Mouse (Mus musculus) adrenal gland, postnatal 14 days (tissue): ENCODE data around the gene Gm28434. TPM values are rescaled to one million over a fixed set of nuclear protein-coding genes. Genes with fewer than 3 reads are reported as not detected.

Experiments
- DNase-seq: peaks from one replicate; pipeline ENCODE4 v3.0.0; 2021; ENCODE audit warnings: mixed read lengths
- long read RNA-seq, 2 experiments: library from polyadenylated mRNA; stranded (forward); transcript quantifications; one replicate each; pipeline ENCODE4 v2.0.0; 2021
- total RNA-seq: library from RNA; stranded (reverse); gene quantifications from 2 replicates; pipeline ENCODE4 v1.2.3, GENCODE M21; 2021

Gm28434 gene
- total RNA-seq, result not detected in 2 replicates
- long read RNA-seq, experiment 1, result 0 reads
- long read RNA-seq, experiment 2, result 0 reads

- no peak for DNase-seq
Observed at GRCm38 (mm10) chr5:87969201-87969600, at the start of gene Gm28434, which contains the start of gene 2310003L06Rik. TSS of gene Gm28434 (plus strand) at chr5:87969517. TSS of gene 2310003L06Rik (plus strand) at chr5:87969459.

GRCm38 (mm10) chr5:87925372-87925771, 43.9 kb upstream of the Gm28434 start, which contains the start of gene Csn3:
TSS of gene Csn3 (plus strand) at chr5:87925579.
- no peak for DNase-seq

- DNase-seq, result no peak
Observed at GRCm38 (mm10) chr5:87931603-87932002, 37.7 kb upstream of the Gm28434 start.

GRCm38 (mm10) chr5:87940752-87941151, 28.6 kb upstream of the Gm28434 start:
- DNase-seq, result no peak

GRCm38 (mm10) chr5:87942515-87942914, 26.8 kb upstream of the Gm28434 start:
- no peak for DNase-seq

GRCm38 (mm10) chr5:87951836-87952235, 17.5 kb upstream of the Gm28434 start:
- DNase-seq, result no peak

- DNase-seq, result no peak
Observed at GRCm38 (mm10) chr5:87979139-87979538, 9.8 kb downstream of the Gm28434 start, which contains the start of gene Cabs1. TSS of gene Cabs1 (plus strand) at chr5:87979439.

GRCm38 (mm10) chr5:87982468-87983214, 13.3 kb downstream of the Gm28434 start:
- DNase-seq, result no peak

- no peak for DNase-seq
Observed at GRCm38 (mm10) chr5:88002249-88002648, 32.9 kb downstream of the Gm28434 start, which contains the start of gene Smr3a. TSS of gene Smr3a (plus strand) at chr5:88002549.

GRCm38 (mm10) chr5:88005241-88005640, 35.9 kb downstream of the Gm28434 start:
- no peak for DNase-seq

Other genes starting within 250 kb of the Gm28434 start
- not detected in 2 replicates for gene Csn1s2a, start 194.9 kb upstream of the Gm28434 start, total RNA-seq
- not detected in 2 replicates for gene Csn1s2b, start 161.4 kb upstream of the Gm28434 start, total RNA-seq
- gene Prr27, start 143.8 kb upstream of the Gm28434 start, total RNA-seq, result not detected in 2 replicates
- not detected in 2 replicates for gene Odam, start 84.5 kb upstream of the Gm28434 start, total RNA-seq
- not detected in 2 replicates for gene Csn3, start 43.9 kb upstream of the Gm28434 start, total RNA-seq
- gene 2310003L06Rik, start 58 bp upstream of the Gm28434 start, total RNA-seq, result not detected in 2 replicates
- gene Cabs1, start 9.9 kb downstream of the Gm28434 start, total RNA-seq, result not detected in 2 replicates
- gene Smr3a, start 33.0 kb downstream of the Gm28434 start, total RNA-seq, result not detected in 2 replicates
- not detected in 2 replicates for gene Smr2, start 117.0 kb downstream of the Gm28434 start, total RNA-seq
- not detected in 2 replicates for gene Gm11116, start 142.0 kb downstream of the Gm28434 start, total RNA-seq
- gene Gm11115, start 184.6 kb downstream of the Gm28434 start, total RNA-seq, result not detected in 2 replicates